Mouse (Mus musculus): ENCODE data around the gene Rps27l. TPM values are rescaled to one million over a fixed set of nuclear protein-coding genes. Genes with fewer than 3 reads are reported as not detected.

Gene Rps27l
- total RNA-seq, 2 experiments from 2014 or later, result 317 to 1,123 TPM

GRCm38 (mm10) chr9:66975239-66975645, 29.4 kb downstream of the Rps27l start, which contains the start of gene Lactb:
Gene Lactb (minus strand): TSS chr9:66975484.
- peak; percentile 88 for ATAC-seq (replicated peaks; ENCODE audit: low FRiP score, low TSS enrichment, poor library complexity, severe bottlenecking)

GRCm38 (mm10) chr9:66977121-66977520, 31.2 kb downstream of the Rps27l start:
- no peak for ATAC-seq (replicated peaks; ENCODE audit: low FRiP score, low TSS enrichment, poor library complexity, severe bottlenecking)

- ATAC-seq (replicated peaks; ENCODE audit: low FRiP score, low TSS enrichment, poor library complexity, severe bottlenecking), result no peak
Measured at GRCm38 (mm10) chr9:66977982-66978381, 32.1 kb downstream of the Rps27l start.

GRCm38 (mm10) chr9:66978468-66978867, 32.6 kb downstream of the Rps27l start:
- no peak for ATAC-seq (replicated peaks; ENCODE audit: low FRiP score, low TSS enrichment, poor library complexity, severe bottlenecking)

GRCm38 (mm10) chr9:66980458-66980857, 34.6 kb downstream of the Rps27l start:
- peak; percentile 75 for ATAC-seq (replicated peaks; ENCODE audit: low FRiP score, low TSS enrichment, poor library complexity, severe bottlenecking)

GRCm38 (mm10) chr9:66982085-66982484, 36.2 kb downstream of the Rps27l start:
- ATAC-seq (replicated peaks; ENCODE audit: low FRiP score, low TSS enrichment, poor library complexity, severe bottlenecking), result no peak

- ATAC-seq (replicated peaks; ENCODE audit: low FRiP score, low TSS enrichment, poor library complexity, severe bottlenecking), result no peak
Measured at GRCm38 (mm10) chr9:66985377-66985776, 39.5 kb downstream of the Rps27l start.

- ATAC-seq (replicated peaks; ENCODE audit: low FRiP score, low TSS enrichment, poor library complexity, severe bottlenecking), result peak; percentile 61
Measured at GRCm38 (mm10) chr9:66988198-66988887, 42.5 kb downstream of the Rps27l start.

GRCm38 (mm10) chr9:66988888-66989414, 43.1 kb downstream of the Rps27l start:
- no peak for ATAC-seq (replicated peaks; ENCODE audit: low FRiP score, low TSS enrichment, poor library complexity, severe bottlenecking)

- no peak for ATAC-seq (replicated peaks; ENCODE audit: low FRiP score, low TSS enrichment, poor library complexity, severe bottlenecking)
Measured at GRCm38 (mm10) chr9:66989581-66989980, 43.7 kb downstream of the Rps27l start.

GRCm38 (mm10) chr9:66990046-66990445, 44.2 kb downstream of the Rps27l start:
- ATAC-seq (replicated peaks; ENCODE audit: low FRiP score, low TSS enrichment, poor library complexity, severe bottlenecking), result no peak

- ATAC-seq (replicated peaks; ENCODE audit: low FRiP score, low TSS enrichment, poor library complexity, severe bottlenecking), result no peak
Measured at GRCm38 (mm10) chr9:66991021-66991749, 45.3 kb downstream of the Rps27l start.

- 0 out of 2 replicates have a peak, but pooled peaks have one; percentile 35 for ATAC-seq (replicated peaks; ENCODE audit: low FRiP score, low TSS enrichment, poor library complexity, severe bottlenecking)
Measured at GRCm38 (mm10) chr9:66991750-66992410, 46.0 kb downstream of the Rps27l start.

Other genes with a start within 250 kb of the Rps27l start
- not detected in 2 replicates for gene Car12, start 232.4 kb upstream of the Rps27l start, total RNA-seq (2014; fragmentation: Nextera tagmentation)
- 1.1 TPM in 1 of 2 replicates, not detected in the other for gene Car12, start 232.4 kb upstream of the Rps27l start, total RNA-seq (2017)
- gene Aph1b, start 150.6 kb upstream of the Rps27l start, total RNA-seq (2014; fragmentation: Nextera tagmentation), result 0.17 TPM in 1 of 2 replicates, not detected in the other
- 0.53 TPM in 1 of 2 replicates, not detected in the other for gene Aph1b, start 150.6 kb upstream of the Rps27l start, total RNA-seq (2017)
- gene Gm10647, start 149.0 kb upstream of the Rps27l start, total RNA-seq (2014; fragmentation: Nextera tagmentation), result not detected in 2 replicates
- not detected in 2 replicates for gene Gm10647, start 149.0 kb upstream of the Rps27l start, total RNA-seq (2017)
- 1.8 TPM in 1 of 2 replicates, not detected in the other for gene Aph1c, start 111.4 kb upstream of the Rps27l start, total RNA-seq (2014; fragmentation: Nextera tagmentation)
- 0.50 and 0.80 TPM in 2 replicates for gene Aph1c, start 111.4 kb upstream of the Rps27l start, total RNA-seq (2017)
- 45.9 and 52.1 TPM in 2 replicates for gene Rab8b, start 26.4 kb upstream of the Rps27l start, total RNA-seq (2014; fragmentation: Nextera tagmentation)
- 81.6 and 90.4 TPM in 2 replicates for gene Rab8b, start 26.4 kb upstream of the Rps27l start, total RNA-seq (2017)
- gene Lactb, start 29.4 kb downstream of the Rps27l start, total RNA-seq (2014; fragmentation: Nextera tagmentation), result 12.5 and 13.7 TPM in 2 replicates
- 20.3 and 24.9 TPM in 2 replicates for gene Lactb, start 29.4 kb downstream of the Rps27l start, total RNA-seq (2017)
- 64.9 and 77.2 TPM in 2 replicates for gene Tpm1, start 103.3 kb downstream of the Rps27l start, total RNA-seq (2014; fragmentation: Nextera tagmentation)
- 88.4 and 108 TPM in 2 replicates for gene Tpm1, start 103.3 kb downstream of the Rps27l start, total RNA-seq (2017)